Mouse (Mus musculus) left cerebral cortex, adult 2 months (tissue): Measurements from ENCODE around the gene Abcc2. TPM values are rescaled to one million over a fixed set of nuclear protein-coding genes. Genes with fewer than 3 reads are reported as not detected.

Source experiments
- DNase-seq, 2 experiments: peaks; one replicate each; pipeline ENCODE4 v3.0.0; 2021 to 2022; ENCODE audit warnings: low spot score in 2 of 2, mixed read lengths in 1 of 2; ENCODE audit errors: extremely low spot score in 1 of 2
- H3K27ac ChIP-seq: fragments of 200-600 bp; 2 replicates; pipeline ENCODE4 v1.8.1; 2022
- H3K4me3 ChIP-seq: fragments of 200-600 bp; 2 replicates; pipeline ENCODE4 v1.8.1; 2022
- CTCF ChIP-seq: fragments of 200-600 bp; IDR thresholded peaks from 2 replicates; pipeline ENCODE4 v1.8.1; 2022; ENCODE audit warnings: antibody characterized with exemption, mild to moderate bottlenecking, moderate library complexity
- intact Hi-C: fragments of 180-260 bp; cut with DNase I; formaldehyde crosslinking; loops from one replicate; pipeline ENCODE4 v1.15.1; 2025
- total RNA-seq, 2 experiments: library from RNA; stranded (reverse); gene quantifications; 2 replicates each; pipeline ENCODE4 v1.2.3; 2021

Abcc2 gene
- total RNA-seq, 2 experiments from 2014 or later, result 0.23 to 0.25 TPM

GRCm38 (mm10) chr19:43815661-43816414 lies 33.8 kb downstream of the Abcc2 start:
- Histone ChIP-seq H3K27ac (peak overlapping the region; percentile 50; the same call in 1 of the 2 replicates), H3K4me3 (peak overlapping the region; percentile 24)
- no peak for TF ChIP-seq CTCF
- intact Hi-C loops, result no loop called here
- DNase-seq, result peak; percentile 11 to 29

- no peak for TF ChIP-seq CTCF
- intact Hi-C loops, result no loop called here
- Histone ChIP-seq H3K4me3 (no peak overlapping the region), H3K27ac (no peak overlapping the region)
- no peak for DNase-seq
Observed at GRCm38 (mm10) chr19:43826855-43827254, 44.9 kb downstream of the Abcc2 start.

DNA sequence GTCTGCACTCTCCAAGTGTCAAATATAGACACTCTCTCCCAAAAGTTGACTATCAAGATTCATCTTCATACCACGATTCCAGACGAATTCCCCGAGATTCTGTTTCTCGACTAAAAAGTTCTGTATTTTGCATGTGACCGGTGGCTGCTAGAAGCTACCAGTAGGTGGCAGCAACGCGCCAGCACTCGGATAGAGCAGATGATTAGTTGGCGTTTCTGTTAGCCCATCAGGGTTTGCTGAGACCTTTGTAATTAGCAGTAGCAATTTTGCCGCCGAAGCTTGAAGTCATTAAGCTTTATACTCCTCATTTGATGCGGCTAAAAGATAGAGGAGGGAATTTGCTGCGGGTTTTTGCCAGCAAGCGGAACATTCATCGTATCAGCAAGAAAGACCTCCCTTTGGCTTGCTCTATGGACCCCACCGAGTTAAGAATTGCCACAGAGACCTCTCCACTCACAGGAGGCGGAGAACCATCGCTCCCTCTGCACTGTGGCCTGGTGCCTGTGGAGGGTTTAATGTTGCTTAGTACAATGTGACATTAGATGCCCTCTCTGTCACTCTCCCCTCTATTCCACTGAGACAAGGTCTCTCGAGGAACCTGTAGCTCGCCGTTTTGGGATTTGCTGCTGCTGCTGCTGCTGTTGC lies 50.6 kb downstream of the Abcc2 start:
- H3K27ac ChIP-seq, result no peak overlapping the region
- peak; percentile 94 for TF ChIP-seq CTCF
- peak; percentile 60 to 61 for DNase-seq
- intact Hi-C loops, result loop anchor here (1.0 to 5.0 kb wide), 2 partner anchors 110 to 127 kb away; partner anchors contain the start of gene Dnmbp
- H3K4me3 ChIP-seq, result no peak overlapping the region

DNA sequence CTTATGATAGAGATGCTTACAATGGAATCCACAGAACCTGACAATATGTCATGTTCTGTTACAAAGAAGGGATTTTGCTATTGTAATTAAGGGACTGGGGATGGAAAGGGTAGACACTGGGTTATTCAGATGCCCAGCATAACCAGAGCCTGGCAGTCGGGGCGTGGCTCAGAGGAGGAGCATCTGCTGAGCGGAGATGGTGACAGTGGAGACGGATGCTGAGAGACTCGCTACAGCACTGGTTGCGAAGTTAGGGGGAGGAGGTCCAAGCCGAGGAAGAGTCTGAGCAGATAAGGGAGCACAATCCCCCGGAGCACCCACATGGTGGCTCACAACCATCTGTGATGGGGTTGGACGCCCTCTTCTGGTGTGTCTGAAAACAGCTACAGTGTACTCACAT lies 61.2 kb downstream of the Abcc2 start:
- no peak; the same call in 1 of the 2 replicates for TF ChIP-seq CTCF
- intact Hi-C loops, result no loop called here
- no peak for DNase-seq
- H3K27ac ChIP-seq, result no peak overlapping the region
- H3K4me3 ChIP-seq, result no peak overlapping the region

GRCm38 (mm10) chr19:43845331-43845908 lies 63.4 kb downstream of the Abcc2 start:
- no peak for TF ChIP-seq CTCF
- no peak overlapping the region for H3K4me3 ChIP-seq
- intact Hi-C loops, result no loop called here
- DNase-seq, result no peak
- no peak overlapping the region for H3K27ac ChIP-seq

- DNase-seq, result no peak
- TF ChIP-seq CTCF, result no peak
- H3K4me3 ChIP-seq, result no peak overlapping the region
- no peak overlapping the region for H3K27ac ChIP-seq
- intact Hi-C loops, result no loop called here
Observed at GRCm38 (mm10) chr19:43847056-43847455, 65.1 kb downstream of the Abcc2 start.

DNA sequence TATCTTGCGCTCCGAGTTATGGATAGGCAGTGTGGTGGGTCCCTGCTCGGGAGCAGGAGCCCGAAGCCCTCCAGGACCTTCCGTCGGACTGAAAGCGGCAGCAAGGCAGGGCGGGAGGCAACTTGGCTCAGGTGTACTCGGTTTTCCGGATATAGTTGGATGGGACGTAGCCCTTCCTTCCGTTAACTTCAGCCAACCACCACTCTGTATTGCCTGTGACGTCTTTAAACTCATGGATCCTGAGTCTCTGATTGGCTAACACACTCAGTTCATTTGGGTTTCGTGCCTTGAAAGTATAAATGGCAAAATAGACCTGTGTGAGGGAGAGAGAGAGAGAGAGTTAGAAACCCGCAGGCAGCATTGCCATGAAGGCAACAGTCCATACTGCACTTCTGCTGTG lies 66.0 kb downstream of the Abcc2 start:
- DNase-seq, result no peak
- TF ChIP-seq CTCF, result no peak
- no peak overlapping the region for H3K27ac ChIP-seq
- H3K4me3 ChIP-seq, result no peak overlapping the region
- intact Hi-C loops, result no loop called here

DNA sequence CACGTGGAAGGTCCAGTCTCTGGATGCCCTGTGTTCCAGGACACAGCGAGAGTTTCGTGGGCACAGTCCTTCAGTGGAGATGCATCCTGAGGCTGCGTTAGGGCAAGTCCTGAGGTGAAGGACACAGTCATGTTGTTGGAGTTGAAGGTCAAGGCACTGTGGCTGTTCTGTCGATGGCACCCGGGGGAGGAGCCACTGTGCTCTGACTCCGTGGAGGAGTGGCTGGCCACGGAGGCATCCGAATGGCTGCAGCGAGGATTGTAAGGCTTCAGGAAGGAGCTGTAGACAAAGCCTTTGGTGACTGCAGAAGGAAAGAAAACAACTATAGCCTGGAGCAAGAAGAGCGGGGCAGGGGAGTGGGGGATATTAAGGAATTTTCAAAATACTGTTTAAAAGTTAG lies 68.0 kb downstream of the Abcc2 start:
- intact Hi-C loops, result loop anchor here (5.0 kb wide), 1 partner anchor 107 kb away; no protein-coding TSS in a partner anchor
- Histone ChIP-seq H3K27ac (no peak overlapping the region), H3K4me3 (no peak overlapping the region)
- no peak for TF ChIP-seq CTCF
- DNase-seq, result no peak

GRCm38 (mm10) chr19:43851996-43852630 lies 70.1 kb downstream of the Abcc2 start:
- no peak overlapping the region for H3K27ac ChIP-seq
- H3K4me3 ChIP-seq, result no peak overlapping the region
- TF ChIP-seq CTCF, result no peak
- no peak for DNase-seq
- intact Hi-C loops, result loop anchor here (5.0 kb wide), 1 partner anchor 105 kb away; no protein-coding TSS in a partner anchor

DNA sequence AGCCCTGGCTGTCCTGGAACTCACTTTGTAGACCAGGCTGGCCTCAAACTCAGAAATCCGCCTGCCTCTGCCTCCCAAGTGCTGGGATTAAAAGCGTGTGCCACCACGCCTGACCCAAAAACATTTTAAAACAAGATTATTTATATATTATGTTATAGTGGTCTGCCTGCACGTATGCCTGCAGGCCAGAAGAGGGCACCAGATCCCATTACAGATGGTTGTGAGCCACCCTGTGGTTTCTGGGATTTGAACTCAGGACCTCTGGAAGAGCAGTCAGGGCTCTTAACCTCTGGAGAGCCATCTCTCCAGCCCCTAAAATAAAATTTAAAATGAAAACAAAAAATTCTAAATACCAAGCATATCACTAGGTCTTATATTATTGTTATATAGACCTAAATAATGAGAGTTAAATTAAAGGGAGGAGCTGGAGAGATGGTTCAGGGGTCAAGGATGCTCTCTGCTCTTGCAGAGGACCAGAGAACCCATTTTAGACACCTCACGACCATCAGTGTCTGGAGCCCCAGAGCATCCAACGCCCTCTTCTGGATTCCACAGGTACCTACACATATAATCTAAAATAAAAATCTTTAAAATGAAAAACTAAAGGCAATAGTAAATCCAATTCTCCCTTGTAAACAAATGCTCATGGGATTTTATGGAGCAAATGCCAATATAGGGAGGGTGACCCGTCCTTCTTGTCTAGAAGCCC lies 71.0 kb downstream of the Abcc2 start:
- Histone ChIP-seq H3K27ac (no peak overlapping the region), H3K4me3 (no peak overlapping the region)
- TF ChIP-seq CTCF, result peak; percentile 59
- no peak for DNase-seq
- intact Hi-C loops, result loop anchor here (5.0 kb wide), 1 partner anchor 104 kb away; no protein-coding TSS in a partner anchor

DNA sequence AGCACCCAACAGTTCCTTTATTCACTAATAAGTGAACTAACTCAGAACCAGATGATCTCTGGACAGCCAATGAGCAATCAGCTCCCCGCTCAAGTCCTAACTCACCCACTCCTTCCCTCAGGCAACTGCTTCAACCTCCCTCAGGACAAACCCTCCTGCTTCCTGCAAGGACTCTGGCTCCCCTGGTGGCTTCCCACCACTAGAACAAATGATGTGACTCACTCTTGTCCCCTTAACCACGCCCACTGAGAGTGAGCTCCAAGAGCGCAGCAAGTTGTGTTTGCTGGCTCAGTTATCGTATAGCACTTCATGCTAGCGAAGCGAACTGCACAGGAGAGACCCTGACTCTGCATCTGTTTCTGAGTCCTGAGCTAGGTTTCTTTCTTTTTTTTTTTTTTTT lies 75.4 kb downstream of the Abcc2 start:
- Histone ChIP-seq H3K4me3 (no peak overlapping the region), H3K27ac (no peak overlapping the region)
- intact Hi-C loops, result no loop called here
- peak; percentile 5; the same call in 1 of the 2 replicates for TF ChIP-seq CTCF
- DNase-seq, result no peak
